Mouse (Mus musculus): ENCODE data around the gene Abcb9.
"Not testable (repeated sequence)": the region's sequence is repeated elsewhere in the genome, so short reads cannot be mapped to it uniquely, and the experiment has no call there.

The Abcb9 gene

DNA sequence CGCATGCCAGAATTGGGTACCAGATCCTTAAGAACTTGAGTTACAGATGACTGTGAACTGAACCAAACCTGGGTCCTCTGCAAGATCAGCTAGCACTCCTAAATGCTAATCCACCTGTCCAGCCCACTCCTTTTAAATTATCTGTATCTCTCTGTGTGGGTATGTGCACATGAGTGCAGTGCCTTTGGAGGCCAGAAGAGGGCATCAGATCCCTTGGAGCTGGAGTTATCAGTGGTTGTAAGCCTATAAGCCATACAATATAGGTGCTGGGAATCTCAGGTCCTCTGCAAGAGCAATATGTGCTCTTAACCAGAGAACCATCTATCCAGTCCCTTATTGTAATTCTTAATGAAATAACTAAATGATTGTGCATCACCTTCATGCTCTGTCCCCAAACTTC lies 39.4 kb downstream of the Abcb9 start:
- DNase-seq: no peak

DNA sequence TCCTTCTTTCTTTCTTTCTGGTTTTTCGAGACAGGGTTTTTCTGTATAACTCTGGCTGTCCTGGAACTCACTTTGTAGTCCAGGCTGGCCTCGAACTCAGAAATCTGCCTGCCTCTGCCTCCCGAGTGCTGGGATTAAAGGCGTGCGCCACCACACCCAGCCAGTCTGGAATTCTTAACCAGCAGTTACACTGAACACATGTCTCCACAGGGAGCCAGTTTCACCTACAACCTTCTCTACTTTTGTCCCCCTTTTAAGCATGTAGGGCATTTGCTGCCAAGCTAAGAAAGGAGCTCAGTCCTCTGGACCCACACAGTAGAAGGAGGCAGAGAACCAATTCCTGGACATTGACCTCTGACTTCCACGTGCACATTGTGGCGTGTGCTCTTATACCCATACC lies 43.0 kb downstream of the Abcb9 start:
- DNase-seq: not testable (repeated sequence)

DNA sequence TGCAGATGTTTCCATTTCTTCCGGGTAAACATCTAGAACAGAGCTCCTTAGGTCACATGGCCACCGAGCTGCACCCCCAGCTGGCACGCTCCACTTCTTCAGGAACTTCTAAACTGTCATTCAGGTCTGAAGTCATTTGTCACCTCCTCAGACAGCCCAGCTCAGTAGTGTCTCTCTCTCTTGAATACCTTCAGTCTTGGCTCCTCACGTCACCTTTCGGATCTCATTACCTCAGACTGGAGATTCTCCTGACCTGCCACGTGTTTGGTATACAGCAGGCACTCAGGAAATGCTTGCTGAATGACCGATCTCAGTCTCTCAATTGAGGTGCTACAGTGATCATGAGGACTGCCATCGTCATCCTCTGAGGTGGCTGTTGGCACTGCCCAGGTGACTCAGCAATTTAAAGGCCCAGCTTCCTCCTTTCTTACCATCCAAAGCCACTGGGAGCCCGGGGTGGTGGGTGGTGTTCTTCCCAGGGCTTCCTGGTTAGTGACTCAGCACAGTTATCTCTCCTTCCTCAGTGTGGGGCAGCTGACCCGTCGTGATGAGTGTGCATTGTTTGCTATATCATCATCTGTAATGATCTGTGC lies 43.6 kb downstream of the Abcb9 start:
- DNase-seq: no peak

DNA sequence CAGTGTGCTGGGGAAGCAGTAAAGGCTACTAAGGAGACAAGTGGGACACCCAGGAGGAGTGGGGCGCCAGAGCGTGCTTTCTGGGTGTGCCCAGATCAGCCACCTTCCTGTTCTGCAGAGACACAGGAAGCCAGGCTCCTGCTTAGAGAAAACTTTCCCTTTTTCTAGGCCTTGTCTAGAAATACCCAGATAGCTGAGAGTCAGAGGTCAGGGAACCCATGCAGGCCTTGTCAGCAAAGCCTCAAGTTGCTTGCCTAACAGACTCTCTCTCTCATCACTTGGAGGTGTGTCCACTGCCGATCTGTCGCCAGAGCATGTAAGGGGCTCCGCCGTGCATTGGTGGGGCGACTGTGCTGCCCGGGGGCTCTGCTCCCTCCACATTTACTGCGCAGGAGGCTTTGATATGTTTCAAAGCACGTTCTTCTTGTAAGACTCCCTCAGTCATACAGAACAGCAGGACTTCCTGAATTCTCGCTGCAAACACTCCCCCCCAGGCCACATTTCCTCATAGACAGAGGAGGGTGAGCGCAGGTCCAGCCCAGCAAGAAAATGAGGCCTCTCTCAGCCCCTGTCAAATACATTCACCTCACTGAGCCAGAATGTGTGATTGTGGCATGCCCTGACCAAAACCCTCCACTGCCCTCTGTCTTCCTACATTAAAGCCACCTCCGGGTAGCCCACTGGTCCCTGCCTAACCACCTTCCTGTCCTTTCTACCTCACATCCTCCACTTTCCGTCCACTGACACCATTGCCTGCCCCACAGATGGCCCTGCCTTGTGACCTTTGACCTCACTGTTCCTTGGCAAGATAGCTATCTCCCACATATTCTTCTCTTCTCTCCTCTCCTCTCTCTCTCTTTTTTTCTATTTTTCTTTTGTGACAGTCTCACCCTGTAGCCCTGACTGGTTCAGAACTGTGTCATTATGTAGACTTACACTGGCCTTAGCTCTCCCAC lies 45.2 kb downstream of the Abcb9 start:
- DNase-seq: peak; percentile 42

DNA sequence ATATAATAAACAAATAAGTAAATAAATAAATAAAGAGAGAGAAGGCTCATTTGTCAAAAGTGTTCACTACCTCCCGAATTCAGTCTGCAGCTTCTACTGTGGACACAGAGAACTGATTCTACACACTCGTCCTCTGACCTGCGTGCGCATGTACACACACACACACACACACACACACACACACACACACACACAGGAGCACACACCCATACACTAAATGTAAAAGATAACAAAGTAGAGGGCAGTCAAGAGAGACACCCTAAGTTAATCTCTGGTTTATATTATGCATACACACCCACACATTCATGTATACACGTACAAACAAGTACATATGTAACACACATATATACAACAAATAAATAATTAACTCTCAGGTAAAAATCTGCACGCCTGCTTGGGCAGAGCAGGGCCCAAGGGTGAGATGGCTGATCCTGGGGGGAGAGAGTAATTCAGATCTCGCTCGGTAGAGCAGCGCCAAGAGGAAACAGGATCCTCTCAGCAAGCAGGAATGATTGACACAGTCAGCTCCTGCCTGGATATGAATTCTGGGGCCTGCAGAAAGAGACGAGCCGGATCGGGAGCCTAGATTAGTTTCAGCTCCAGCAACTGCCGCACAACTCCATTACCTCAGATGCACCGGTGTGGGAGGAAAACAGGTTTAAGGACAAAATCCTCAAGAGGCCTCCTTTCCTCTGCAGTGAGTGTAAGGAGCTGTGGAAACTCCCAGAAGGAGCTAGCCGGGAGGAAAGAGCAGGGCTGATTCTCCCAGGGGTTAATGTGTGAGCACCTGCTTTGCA lies 46.2 kb downstream of the Abcb9 start:
- no peak for DNase-seq

DNA sequence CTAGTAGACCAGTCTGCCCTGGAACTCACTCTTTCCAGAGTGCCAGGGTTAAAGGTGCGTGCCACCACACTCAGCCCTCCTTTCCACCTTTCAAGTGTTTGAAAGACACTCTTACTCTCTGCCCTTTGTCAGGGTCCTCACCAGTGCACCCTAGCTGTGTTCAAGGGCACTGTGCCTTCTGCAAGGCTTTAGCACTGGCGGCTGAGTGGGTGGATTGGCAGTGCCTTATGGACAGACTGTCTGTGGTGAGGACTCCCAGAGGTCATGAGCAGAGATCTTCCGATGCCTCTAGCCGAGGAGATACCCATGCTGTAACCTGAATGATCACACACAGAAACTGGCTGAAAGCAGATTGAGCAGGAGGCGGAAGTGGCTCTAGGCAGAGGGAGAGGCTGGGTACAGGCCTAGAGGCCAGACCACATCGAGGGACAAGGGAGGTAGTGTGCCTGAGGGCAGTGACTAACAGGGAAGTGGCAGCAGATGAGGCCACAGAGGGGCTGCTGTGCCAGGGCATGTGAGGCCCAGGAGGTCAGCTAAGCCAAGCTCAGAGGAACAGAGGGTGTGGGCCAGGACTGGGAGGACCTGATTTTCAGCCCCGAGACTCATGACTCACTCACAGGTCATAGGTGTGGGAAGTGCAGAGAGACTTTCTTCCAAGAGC lies 48.7 kb downstream of the Abcb9 start:
- DNase-seq: no peak

DNA sequence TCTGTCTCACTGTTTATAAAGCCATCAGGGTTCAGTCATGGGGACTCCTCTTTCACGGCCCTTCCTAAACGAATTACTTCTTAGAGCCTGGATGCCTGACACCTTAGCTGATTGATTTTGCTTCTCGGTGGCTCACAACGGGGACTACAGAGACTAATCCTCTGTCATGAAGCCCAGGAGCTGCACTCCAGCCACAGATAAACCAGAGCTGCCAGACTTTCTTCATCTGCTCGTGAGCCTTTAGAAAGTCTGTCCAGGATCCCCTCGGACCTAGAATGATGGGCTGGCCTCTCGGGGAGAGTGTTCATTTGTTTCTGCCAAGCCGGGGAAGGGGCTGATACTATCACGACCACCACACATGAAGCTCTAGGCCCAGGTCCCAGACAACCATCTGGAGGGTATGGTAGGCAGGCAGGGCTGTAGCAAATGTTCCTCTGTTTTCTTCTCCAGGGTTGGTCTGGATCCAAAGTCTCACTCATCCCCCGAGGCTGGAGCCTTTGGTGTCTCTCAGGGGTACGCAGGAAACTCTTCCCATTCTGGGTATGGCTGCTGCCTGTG lies 50.1 kb downstream of the Abcb9 start:
- no peak for DNase-seq

DNA sequence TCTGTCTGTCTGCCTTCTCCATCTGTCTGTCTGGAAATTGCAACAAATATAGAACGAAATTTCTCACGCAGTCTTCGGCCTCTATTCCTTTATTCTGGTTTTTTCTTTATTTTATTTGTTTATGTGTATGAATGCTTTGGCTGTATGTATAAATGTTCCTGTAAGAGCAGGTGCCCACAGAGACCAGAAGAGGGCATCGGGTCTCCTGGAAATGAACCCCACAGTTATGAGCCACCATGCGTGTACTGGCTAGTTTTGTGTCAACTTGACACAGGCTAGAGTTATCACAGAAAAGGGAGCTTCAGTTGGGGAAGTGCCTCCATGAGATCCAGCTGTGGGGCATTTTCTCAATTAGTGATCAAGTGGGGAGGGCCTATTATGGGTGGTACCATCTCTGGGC lies 51.6 kb downstream of the Abcb9 start:
- DNase-seq: no peak

DNA sequence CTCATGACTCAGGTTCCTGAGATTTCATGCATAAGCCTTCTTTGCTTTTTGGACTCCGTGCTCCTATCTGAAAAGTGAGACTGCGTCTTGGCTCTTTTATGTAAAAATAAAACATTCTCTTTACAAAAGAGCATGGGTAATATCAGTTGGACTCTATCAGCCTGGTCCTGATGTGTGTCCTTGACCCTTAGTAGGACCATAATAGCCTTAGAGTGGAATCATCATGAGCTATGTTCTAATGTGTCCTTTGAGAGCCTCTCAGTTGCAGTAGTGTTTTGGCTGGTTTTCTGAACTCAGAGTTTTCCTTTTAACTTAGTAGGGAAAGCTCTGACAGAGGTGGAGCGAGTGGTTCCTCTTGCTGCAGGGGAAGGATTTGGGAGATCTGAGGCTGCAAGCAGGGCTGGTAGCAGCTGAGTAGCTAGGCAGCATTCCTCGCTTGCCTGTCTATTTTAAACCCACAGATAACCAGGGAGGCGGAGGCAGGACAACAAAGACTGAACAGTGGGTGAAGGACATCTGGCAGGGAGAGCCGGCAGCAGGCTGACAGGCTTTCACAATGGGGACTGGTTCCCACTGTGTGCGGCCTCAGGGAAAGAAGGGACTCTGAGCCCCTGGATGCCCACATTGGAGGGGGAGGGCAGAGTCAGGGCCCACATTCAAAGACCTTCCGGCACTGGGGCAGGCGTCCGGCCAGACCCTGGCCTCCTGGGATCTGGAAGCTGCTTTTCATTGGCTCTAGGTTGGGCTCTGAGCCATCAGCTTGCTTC lies 52.2 kb downstream of the Abcb9 start:
- DNase-seq: no peak

DNA sequence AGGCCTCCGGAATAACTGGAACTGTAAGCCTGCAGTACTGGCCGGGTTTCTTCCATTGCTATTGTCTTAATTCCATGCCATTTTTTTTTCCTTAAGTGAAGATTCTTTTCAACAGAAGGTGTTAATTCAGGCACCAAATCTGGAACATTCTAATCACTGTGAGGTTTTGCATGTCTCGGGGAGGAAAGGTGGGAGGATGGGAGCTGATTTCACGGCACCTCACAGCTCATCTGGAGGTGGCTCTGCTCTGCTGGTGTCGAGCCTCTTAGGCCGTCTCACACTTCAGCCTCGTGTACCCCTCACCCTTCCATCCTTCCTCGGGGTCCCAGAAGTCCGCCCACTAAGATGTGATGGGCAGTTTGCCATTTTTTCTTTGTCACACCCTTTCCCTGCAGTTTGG lies 54.5 kb downstream of the Abcb9 start:
- DNase-seq: no peak

DNA sequence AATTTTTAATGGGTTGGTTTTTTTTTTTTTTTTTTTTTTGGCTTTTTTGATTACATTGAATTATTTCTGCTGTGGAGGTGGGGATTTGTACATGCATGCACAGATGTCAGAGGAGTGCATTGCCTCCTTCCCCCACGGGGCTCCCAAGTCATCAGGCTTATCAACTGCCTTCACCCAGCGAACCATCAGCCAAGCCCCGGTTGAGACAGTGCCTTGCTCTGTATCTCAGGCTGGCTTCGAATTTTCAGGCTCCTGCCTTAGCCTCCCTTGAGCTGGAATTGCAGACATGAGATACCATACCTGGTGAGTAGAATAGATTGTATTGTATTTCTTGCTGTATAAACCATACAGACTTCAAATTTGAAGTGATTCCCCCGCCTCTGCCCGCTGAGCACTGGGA lies 56.0 kb downstream of the Abcb9 start:
- no peak for DNase-seq

DNA sequence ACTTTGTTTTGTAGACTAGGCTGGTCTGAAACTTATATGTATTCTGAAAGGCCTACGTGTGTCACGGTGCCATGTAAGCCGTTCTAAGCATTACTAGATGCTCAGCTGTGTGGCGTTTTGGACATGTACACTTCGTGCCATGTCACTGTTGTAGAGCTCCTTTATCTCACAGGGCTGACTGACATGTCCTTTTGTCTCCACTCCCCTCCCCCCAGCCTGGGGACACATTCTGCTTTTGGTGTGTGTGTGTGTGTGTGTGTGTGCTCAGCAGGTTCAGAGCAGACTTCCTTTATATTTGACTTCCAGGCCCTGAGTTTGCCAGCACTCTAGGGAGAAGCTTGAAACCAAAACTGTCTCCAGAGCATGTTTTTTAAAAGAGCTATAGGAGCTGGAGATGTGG lies 58.8 kb downstream of the Abcb9 start:
- DNase-seq: no peak

DNA sequence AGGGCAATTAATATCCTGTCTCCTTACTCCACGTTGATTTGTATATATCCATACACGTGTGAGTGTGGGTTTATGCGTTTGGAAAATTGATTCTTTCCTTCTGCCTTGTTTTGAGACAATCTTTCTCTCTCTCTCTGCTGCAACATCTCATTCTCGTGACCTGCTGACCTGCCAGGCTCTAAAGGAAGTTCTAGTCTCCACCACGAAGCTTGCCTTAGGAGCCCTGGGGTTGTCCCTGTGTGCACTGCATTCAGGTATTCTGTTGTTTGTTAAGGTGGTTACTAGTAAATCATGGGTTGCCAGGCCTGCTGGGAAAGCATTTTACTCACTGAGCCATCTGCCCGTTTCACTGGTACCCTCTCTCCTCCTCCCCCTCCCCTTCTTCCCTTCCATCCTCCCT lies 59.3 kb downstream of the Abcb9 start:
- no peak for DNase-seq

DNA sequence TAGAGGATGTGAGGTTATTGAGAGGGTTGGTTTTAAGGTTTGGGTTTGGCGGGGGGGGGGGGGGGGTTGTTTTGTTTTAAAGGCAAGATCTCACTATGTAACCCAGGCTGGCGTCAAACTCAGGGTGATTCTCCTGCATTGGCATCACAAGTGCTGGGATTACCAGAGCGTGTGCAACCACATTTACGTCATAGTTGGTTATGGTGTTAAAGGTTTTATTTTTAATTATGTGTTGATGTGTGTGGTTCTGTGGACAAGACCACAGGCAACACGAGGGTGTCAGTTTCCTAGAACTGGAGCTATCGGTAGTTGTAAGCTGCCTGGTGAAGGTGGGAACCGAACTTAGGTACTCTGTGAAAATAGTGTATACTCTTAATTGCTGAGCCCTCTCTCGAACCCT lies 59.8 kb downstream of the Abcb9 start:
- DNase-seq: no peak

DNA sequence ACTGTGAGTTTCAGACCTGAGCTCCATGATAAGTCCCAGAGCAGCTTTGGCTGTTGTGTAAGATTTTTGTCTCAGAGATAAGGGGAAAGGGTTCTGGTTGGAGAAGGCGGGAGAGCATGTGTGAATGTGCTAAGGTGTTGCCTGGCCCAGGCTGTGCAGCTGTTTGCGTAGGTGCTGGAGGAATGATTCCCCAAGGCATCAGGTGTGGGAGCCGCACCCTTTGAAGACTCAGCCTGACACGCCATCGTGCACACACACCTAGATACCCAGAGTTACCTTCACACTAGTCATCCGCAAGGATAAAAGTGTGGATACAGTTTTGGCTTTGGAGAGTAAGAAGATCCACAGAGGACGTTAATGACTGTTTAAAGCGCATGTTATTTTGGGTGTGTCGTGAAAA lies 60.2 kb downstream of the Abcb9 start:
- DNase-seq: no peak

DNA sequence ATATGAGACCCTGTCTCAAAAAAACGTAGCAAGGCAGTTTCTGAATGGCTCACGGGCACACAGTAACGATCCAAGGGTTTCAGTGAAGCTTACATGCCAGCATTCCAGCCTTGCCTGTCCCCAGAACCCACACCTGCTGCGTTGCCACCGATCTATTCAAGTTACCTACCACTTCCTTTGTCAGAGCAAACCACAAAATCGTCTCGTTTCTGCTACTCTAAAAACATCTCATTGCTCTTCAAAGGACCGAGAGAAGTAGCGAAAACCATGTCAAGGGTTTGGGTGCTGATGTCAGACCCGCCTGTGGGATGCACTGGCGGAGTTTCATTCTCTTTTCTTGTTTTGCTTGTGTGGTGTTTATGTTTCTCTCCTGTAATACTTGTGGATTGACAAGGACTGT lies 61.1 kb downstream of the Abcb9 start:
- DNase-seq: no peak

DNA sequence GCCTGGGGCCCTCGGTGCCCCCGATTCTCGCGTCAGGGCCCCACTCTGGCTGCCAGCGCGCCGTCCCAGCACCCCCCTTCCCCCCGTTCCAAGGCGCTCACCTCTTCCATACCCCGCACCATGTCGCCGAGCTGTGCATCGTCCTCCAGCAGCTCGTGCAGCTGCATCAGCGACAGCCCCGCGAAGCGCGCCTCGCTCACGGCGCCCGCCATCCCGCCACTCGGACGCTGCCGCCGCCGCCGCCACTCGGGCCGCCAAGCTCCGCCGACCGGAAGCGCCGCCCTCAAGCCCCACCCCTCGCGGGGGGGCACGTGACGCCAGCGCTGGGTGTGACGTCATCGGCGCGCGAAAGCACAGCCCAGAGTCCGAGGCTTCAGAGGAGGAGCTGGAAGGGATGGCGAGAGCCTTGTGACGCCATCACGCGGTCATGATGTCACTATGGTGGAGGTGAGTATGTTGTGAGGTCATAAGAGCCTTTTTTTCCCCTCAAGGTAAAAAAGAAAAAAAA lies 63.5 kb downstream of the Abcb9 start, which contains the start of gene Vps37b:
Vps37b (minus strand) TSS at position 270 of the 508 bp plus-strand sequence.
- DNase-seq: peak; percentile 92

DNA sequence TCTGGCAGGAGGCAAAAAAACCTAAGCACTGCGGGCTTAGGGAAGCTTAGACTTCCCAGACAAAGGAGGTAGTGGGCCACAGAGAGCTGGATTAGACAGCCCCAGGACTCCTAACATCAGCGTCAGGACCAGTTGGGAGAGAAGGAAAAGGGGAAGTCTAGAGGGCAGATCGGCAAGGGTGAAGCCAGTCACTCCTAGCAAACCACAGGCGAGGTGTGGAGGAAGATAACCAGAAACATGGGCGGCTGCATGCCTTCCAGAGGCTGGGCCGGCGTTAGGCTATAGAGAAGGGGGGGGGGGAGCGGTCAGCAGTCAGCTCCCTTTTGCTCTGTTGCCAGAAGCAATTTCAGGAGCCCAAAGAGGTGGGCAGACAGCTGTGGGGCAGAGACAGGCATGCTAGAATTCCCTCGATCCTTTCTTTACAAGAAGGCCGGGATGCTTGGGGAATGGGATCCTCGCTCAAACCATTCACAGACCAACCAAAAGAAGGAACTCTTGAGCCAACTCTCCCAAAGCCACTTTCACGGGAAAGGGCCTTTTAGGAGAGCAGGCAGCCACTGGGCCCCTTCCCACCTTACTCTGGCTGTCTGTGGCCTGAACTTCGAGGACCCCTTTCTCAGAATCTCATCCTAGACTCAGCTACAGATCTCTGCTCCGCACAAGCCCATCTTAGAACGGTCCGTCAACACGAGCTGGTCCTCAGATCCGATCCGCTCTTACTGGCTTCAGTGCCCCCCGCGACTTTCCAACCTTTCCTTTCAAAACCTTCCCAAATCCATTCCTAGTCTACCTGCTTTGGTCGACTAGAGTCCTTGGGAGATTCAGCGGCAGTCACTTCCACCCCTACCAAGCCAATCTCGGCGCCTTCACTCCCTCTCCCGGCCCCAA lies 64.3 kb downstream of the Abcb9 start:
- DNase-seq: no peak

DNA sequence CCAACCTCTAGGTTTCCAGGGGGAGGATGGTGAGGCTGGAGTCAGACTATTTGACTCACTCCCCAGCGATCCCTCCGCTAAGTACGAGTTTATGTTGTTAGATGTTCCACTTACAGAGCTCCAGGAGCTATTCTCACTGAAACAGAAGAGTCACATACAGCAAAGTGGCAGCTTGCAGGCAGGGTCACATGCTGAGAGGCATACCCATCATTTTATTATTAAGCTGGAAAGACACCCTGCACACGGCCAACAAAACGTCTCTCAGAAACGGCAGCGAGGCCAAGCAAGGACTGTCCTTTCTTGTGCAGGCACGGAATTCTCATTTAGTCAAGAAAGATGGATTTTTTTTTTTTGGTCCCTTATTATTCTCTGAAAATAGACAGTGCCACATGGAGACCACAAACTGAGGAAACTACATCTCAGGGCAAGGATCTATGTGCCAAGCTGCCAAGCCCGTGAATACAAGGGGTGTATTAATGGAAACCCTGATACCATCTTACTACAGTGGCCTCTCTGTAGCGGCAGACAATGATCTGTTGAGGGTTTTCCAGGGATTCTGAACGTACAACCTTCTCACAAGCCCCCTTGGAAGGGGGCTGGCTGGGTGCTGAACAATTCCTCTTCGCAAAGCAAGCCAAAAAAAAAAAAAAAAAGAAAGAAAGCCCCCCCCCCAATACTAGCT lies 65.1 kb downstream of the Abcb9 start:
- DNase-seq: no peak

All from lung, postnatal 14 days (tissue).